Comparison of ENCODE assay signal across 10 mouse cellular contexts in the genomic region with DNA sequence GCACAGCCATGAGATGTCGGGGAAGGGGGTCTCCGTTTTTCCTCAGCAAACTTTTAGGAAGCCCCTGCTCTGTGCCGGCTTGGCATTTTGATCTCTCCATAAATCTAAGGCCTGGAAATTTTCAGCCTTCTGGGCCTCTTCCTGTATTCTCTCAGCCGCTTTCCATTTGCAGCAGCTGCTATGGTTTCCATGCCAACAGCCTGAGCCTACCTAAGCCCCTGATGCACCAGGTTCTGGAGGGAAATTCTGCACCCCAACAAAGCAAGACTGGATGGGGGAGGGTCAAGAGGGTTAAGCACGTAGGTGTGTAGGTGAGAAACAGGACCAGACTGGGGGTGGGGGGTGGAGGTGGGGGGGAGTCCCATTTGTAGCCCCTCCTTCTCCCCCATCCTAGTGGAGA.
A peak's percentile ranks its signal among the peaks of the same experiment; 100 is the strongest.
DNase-seq lines count a peak whose midpoint lies in the region; ATAC-seq lines count a peak whose summit lies in the region.
"Had no signal": no experiment of that assay in that cellular context is flagged by ENCODE, and none has a peak within 500 bp of the region (broad histone marks: within the 10 kb centered on the region; RNA-seq: fewer than 3 reads in every experiment).

No protein-coding gene starts in this region.

- H3K27ac ChIP-seq in embryonic facial prominence, embryonic 14.5 days (replicated peaks; ENCODE audit: low read depth, low read length) = peak overlapping the region; percentile 83
- peak overlapping the region; percentile 63 for H3K27ac ChIP-seq in hindbrain, embryonic 15.5 days (replicated peaks)
- no peak overlapping the region for H3K27ac ChIP-seq in neural tube, embryonic 12.5 days
- H3K27ac ChIP-seq: macrophage had no signal

- peaks cover 10% of the 10 kb centered on the region; the same call in 1 of the 2 replicates for H3K4me1 ChIP-seq in embryonic facial prominence, embryonic 14.5 days (ENCODE audit: control insufficient read depth, insufficient read depth, low read length)
- H3K4me1 ChIP-seq in hindbrain, embryonic 15.5 days (replicated peaks) = peaks cover 12% of the 10 kb centered on the region
- H3K4me1 ChIP-seq in neural tube, embryonic 12.5 days = peaks cover 9% of the 10 kb centered on the region

- intact Hi-C loops in left cerebral cortex, postnatal 10 days (cut with DNase I) = no loop called here
- intact Hi-C loops in left cerebral cortex, postnatal 36 days (cut with DNase I) = no loop called here
- intact Hi-C loops in gastrocnemius, postnatal 36 days (cut with DNase I) = loop anchor here (5.0 kb wide), 1 partner anchor 92 kb away; no protein-coding TSS in a partner anchor

- 5% methylated on average over 5 of the region's 5 CpGs for whole genome bisulfite sequencing in embryonic facial prominence, embryonic 14.5 days
- WGBS in hindbrain, embryonic 15.5 days = 23% methylated on average over 5 of the region's 5 CpGs
- 16% methylated on average over 5 of the region's 5 CpGs for WGBS in neural tube, embryonic 12.5 days

- H3K4me2 ChIP-seq in embryonic facial prominence, embryonic 14.5 days (ENCODE audit: low read depth, low read length) = no peak overlapping the region
- H3K4me2 ChIP-seq in hindbrain, embryonic 15.5 days = no peak overlapping the region
- no peak overlapping the region; the same call in 1 of the 2 replicates for H3K4me2 ChIP-seq in neural tube, embryonic 12.5 days (replicated peaks)

- no peaks in the 10 kb centered on the region for H3K36me3 ChIP-seq in embryonic facial prominence, embryonic 14.5 days (ENCODE audit: control insufficient read depth, insufficient read depth, low read length)
- no peaks in the 10 kb centered on the region for H3K36me3 ChIP-seq in hindbrain, embryonic 15.5 days
- no peaks in the 10 kb centered on the region for H3K36me3 ChIP-seq in neural tube, embryonic 12.5 days

- H3K9me3 ChIP-seq in embryonic facial prominence, embryonic 14.5 days (ENCODE audit: control insufficient read depth, low read length) = no peaks in the 10 kb centered on the region
- H3K9me3 ChIP-seq in hindbrain, embryonic 15.5 days = no peaks in the 10 kb centered on the region
- no peaks in the 10 kb centered on the region for H3K9me3 ChIP-seq in neural tube, embryonic 12.5 days

- peak overlapping the region; percentile 43; the same call in 1 of the 2 replicates for H3K9ac ChIP-seq in embryonic facial prominence, embryonic 14.5 days (ENCODE audit: low read depth, low read length)
- H3K9ac ChIP-seq in hindbrain, embryonic 15.5 days = no peak overlapping the region
- no peak overlapping the region for H3K9ac ChIP-seq in neural tube, embryonic 12.5 days

- no peak overlapping the region for H3K4me3 ChIP-seq in embryonic facial prominence, embryonic 14.5 days (ENCODE audit: low read depth, low read length)
- no peak overlapping the region for H3K4me3 ChIP-seq in hindbrain, embryonic 15.5 days
- no peak overlapping the region for H3K4me3 ChIP-seq in neural tube, embryonic 12.5 days

- DNase-seq in left cerebral cortex, postnatal 10 days (ENCODE audit: extremely low spot score in 1 of 2, low spot score in 2 of 2) = peak; percentile 30 to 51
- DNase-seq in left cerebral cortex, postnatal 36 days (ENCODE audit: low spot score in 2 of 2) = no peak
- DNase-seq in embryonic facial prominence, embryonic 14.5 days (ENCODE audit: low spot score) = peak; percentile 83
- no peak for DNase-seq in adrenal gland, postnatal 14 days
- DNase-seq in gastrocnemius, postnatal 36 days = no peak
- DNase-seq in adrenal gland, adult 2 months = no peak
- DNase-seq: heart, postnatal 10 days had no signal

- peak; percentile 83 for ATAC-seq in embryonic facial prominence, embryonic 14.5 days (ENCODE audit: low read depth)
- ATAC-seq in hindbrain, embryonic 15.5 days (ENCODE audit: low FRiP score, low read depth) = peak; percentile 72
- peak; percentile 86 for ATAC-seq in neural tube, embryonic 12.5 days (ENCODE audit: low FRiP score, low read depth)

- no peaks in the 10 kb centered on the region for H3K27me3 ChIP-seq in embryonic facial prominence, embryonic 14.5 days (replicated peaks; ENCODE audit: control insufficient read depth, insufficient read depth, low read length)
- H3K27me3 ChIP-seq in hindbrain, embryonic 15.5 days = no peaks in the 10 kb centered on the region
- H3K27me3 ChIP-seq in neural tube, embryonic 12.5 days (replicated peaks) = no peaks in the 10 kb centered on the region

Comparison
In these comparisons a context has a peak if more than half of its experiments do, and no peak if none do; other contexts are left out.
1. DNase-seq: peak in left cerebral cortex, postnatal 10 days (2 of 2) and embryonic facial prominence, embryonic 14.5 days (single experiment); none in left cerebral cortex, postnatal 36 days (0 of 2), adrenal gland, postnatal 14 days (single experiment), gastrocnemius, postnatal 36 days (0 of 2) and adrenal gland, adult 2 months (single experiment).
2. Peak in every context shown above with its lines, with median percentiles within 50 percentile points of each other: ATAC-seq.